Comparison of ENCODE assay signal across 17 mouse cellular contexts in genomic region chr11:88707228-88707775, GRCm38 (mm10). TPM values are rescaled to one million over a fixed set of nuclear protein-coding genes. Genes with fewer than 3 reads are reported as not detected.
A peak's percentile ranks its signal among the peaks of the same experiment; 100 is the strongest.
DNase-seq lines count a peak whose midpoint lies in the region; ATAC-seq and TF ChIP-seq lines count a peak whose summit lies in the region.
"Had no signal": no experiment of that assay in that cellular context is flagged by ENCODE, and none has a peak within 500 bp of the region (broad histone marks: within the 10 kb centered on the region; RNA-seq: fewer than 3 reads in every experiment).

No protein-coding gene starts in this region.

- peaks cover 23% of the 10 kb centered on the region for H3K36me3 ChIP-seq in midbrain, embryonic 11.5 days (ENCODE audit: control insufficient read depth, insufficient read depth, low read length)
- peaks cover 22% of the 10 kb centered on the region for H3K36me3 ChIP-seq in midbrain, postnatal 0 days (ENCODE audit: insufficient read depth, low read length)
- H3K36me3 ChIP-seq in neural tube, embryonic 11.5 days (ENCODE audit: control insufficient read depth, insufficient read depth, low read length) = peaks cover 7% of the 10 kb centered on the region
- peaks cover 31% of the 10 kb centered on the region for H3K36me3 ChIP-seq in liver, postnatal 0 days (replicated peaks; ENCODE audit: insufficient read depth, low read length)

- H3K4me2 ChIP-seq in midbrain, embryonic 11.5 days = no peak overlapping the region
- no peak overlapping the region for H3K4me2 ChIP-seq in midbrain, postnatal 0 days (ENCODE audit: low read depth, low read length, poor library complexity, severe bottlenecking)
- H3K4me2 ChIP-seq in neural tube, embryonic 11.5 days (ENCODE audit: low read depth) = no peak overlapping the region
- H3K4me2 ChIP-seq in liver, postnatal 0 days (ENCODE audit: low read depth, low read length) = no peak overlapping the region
- H3K4me2 ChIP-seq: liver, embryonic 12.5 days had no signal

- TF ChIP-seq EP300 in liver, postnatal 0 days (IDR thresholded peaks at IDR 0.05; ENCODE audit: low read depth) = no peak

- peak; percentile 20 for DNase-seq in gastrocnemius, adult 2 months
- DNase-seq in gastrocnemius, adult 18-20 months (ENCODE audit: low spot score) = no peak
- DNase-seq in midbrain, embryonic 11.5 days (ENCODE audit: low spot score, missing footprints) = no peak
- no peak for DNase-seq in midbrain, postnatal 0 days (ENCODE audit: low spot score)
- peak; percentile 68 for DNase-seq in kidney, adult 9 months
- DNase-seq in neural tube, embryonic 11.5 days (ENCODE audit: low spot score) = no peak
- DNase-seq in liver, postnatal 0 days = no peak
- no peak for DNase-seq in lung, postnatal 25 days (ENCODE audit: low spot score)
- DNase-seq: adrenal gland, postnatal 14 days; cerebellum, postnatal 10 days; gastrocnemius, postnatal 25 days; lung, postnatal 10 days; right cerebral cortex, postnatal 14 days had no signal

- no peak for TF ChIP-seq CTCF in gastrocnemius, adult 2 months (IDR thresholded peaks at IDR 0.05)
- TF ChIP-seq CTCF in midbrain, postnatal 0 days (IDR thresholded peaks at IDR 0.05) = no peak
- no peak for TF ChIP-seq CTCF in liver, postnatal 0 days (IDR thresholded peaks at IDR 0.05; ENCODE audit: low read depth)

- H3K9me3 ChIP-seq in midbrain, embryonic 11.5 days (ENCODE audit: control insufficient read depth, low read length) = no peaks in the 10 kb centered on the region
- no peaks in the 10 kb centered on the region for H3K9me3 ChIP-seq in midbrain, postnatal 0 days (ENCODE audit: low read length)
- H3K9me3 ChIP-seq in neural tube, embryonic 11.5 days (ENCODE audit: control insufficient read depth, low read length) = no peaks in the 10 kb centered on the region
- no peaks in the 10 kb centered on the region for H3K9me3 ChIP-seq in liver, postnatal 0 days (ENCODE audit: low read length)
- H3K9me3 ChIP-seq: G1E; liver, embryonic 12.5 days had no signal

- no peaks in the 10 kb centered on the region for H3K27me3 ChIP-seq in midbrain, embryonic 11.5 days (ENCODE audit: control insufficient read depth, insufficient read depth, low read length)
- H3K27me3 ChIP-seq in midbrain, postnatal 0 days (ENCODE audit: insufficient read depth, low read length) = no peaks in the 10 kb centered on the region
- no peaks in the 10 kb centered on the region for H3K27me3 ChIP-seq in neural tube, embryonic 11.5 days (ENCODE audit: control insufficient read depth, insufficient read depth, low read length)
- H3K27me3 ChIP-seq in liver, postnatal 0 days (ENCODE audit: insufficient read depth, low read length) = no peaks in the 10 kb centered on the region
- H3K27me3 ChIP-seq: liver, embryonic 12.5 days had no signal

- no peak overlapping the region for H3K9ac ChIP-seq in midbrain, embryonic 11.5 days (ENCODE audit: low read length)
- H3K9ac ChIP-seq in midbrain, postnatal 0 days (replicated peaks; ENCODE audit: low read length, poor library complexity, severe bottlenecking) = no peak overlapping the region
- no peak overlapping the region for H3K9ac ChIP-seq in neural tube, embryonic 11.5 days (ENCODE audit: low read length)
- no peak overlapping the region for H3K9ac ChIP-seq in liver, postnatal 0 days (replicated peaks)
- H3K9ac ChIP-seq: liver, embryonic 12.5 days had no signal

- peaks cover 41% of the 10 kb centered on the region for H3K4me1 ChIP-seq in midbrain, embryonic 11.5 days (ENCODE audit: control insufficient read depth, insufficient read depth, low read length)
- peaks cover 3% of the 10 kb centered on the region; the same call in 1 of the 2 replicates for H3K4me1 ChIP-seq in midbrain, postnatal 0 days (ENCODE audit: insufficient read depth, low read length)
- H3K4me1 ChIP-seq in neural tube, embryonic 11.5 days (ENCODE audit: control insufficient read depth, insufficient read depth, low read length) = peaks cover 63% of the 10 kb centered on the region
- H3K4me1 ChIP-seq in liver, postnatal 0 days (ENCODE audit: insufficient read depth) = no peaks in the 10 kb centered on the region

- WGBS in midbrain, embryonic 11.5 days = 77% methylated on average over 11 of the region's 11 CpGs
- 67% methylated on average over 11 of the region's 11 CpGs for WGBS in midbrain, postnatal 0 days
- 65% methylated on average over 11 of the region's 11 CpGs for WGBS in neural tube, embryonic 11.5 days
- 77% methylated on average over 11 of the region's 11 CpGs for WGBS in liver, postnatal 0 days (ENCODE audit: insufficient replicate concordance)

- no peak for ATAC-seq in midbrain, embryonic 11.5 days (ENCODE audit: low FRiP score)
- no peak for ATAC-seq in midbrain, postnatal 0 days (ENCODE audit: low FRiP score)
- ATAC-seq in neural tube, embryonic 11.5 days (ENCODE audit: insufficient read depth, low FRiP score, low TSS enrichment) = no peak
- no peak for ATAC-seq in liver, postnatal 0 days
- ATAC-seq: forebrain, embryonic 14.5 days; liver, embryonic 12.5 days had no signal

- no peak overlapping the region for H3K4me3 ChIP-seq in gastrocnemius, adult 2 months
- no peak overlapping the region for H3K4me3 ChIP-seq in midbrain, embryonic 11.5 days (ENCODE audit: low read depth, low read length)
- H3K4me3 ChIP-seq in midbrain, postnatal 0 days (ENCODE audit: low read depth, low read length) = no peak overlapping the region
- H3K4me3 ChIP-seq in neural tube, embryonic 11.5 days (ENCODE audit: low read depth, low read length) = no peak overlapping the region
- no peak overlapping the region for H3K4me3 ChIP-seq in liver, postnatal 0 days (ENCODE audit: low read depth, low read length)
- H3K4me3 ChIP-seq: layer of hippocampus, adult 2 months; liver, embryonic 12.5 days had no signal

- intact Hi-C loops in gastrocnemius, adult 2 months (cut with DNase I) = no loop called here

- peak overlapping the region; percentile 28; the same call in 1 of the 2 replicates for H3K27ac ChIP-seq in gastrocnemius, adult 2 months
- peak overlapping the region; percentile 10; the same call in 1 of the 2 replicates for H3K27ac ChIP-seq in midbrain, embryonic 11.5 days (ENCODE audit: low read depth, low read length)
- no peak overlapping the region for H3K27ac ChIP-seq in midbrain, postnatal 0 days (ENCODE audit: low read depth, low read length)
- peak overlapping the region; percentile 27; the same call in 1 of the 2 replicates for H3K27ac ChIP-seq in neural tube, embryonic 11.5 days (ENCODE audit: low read depth, low read length)
- no peak overlapping the region for H3K27ac ChIP-seq in liver, postnatal 0 days (ENCODE audit: low read depth)
- H3K27ac ChIP-seq: layer of hippocampus, adult 2 months; liver, embryonic 12.5 days had no signal

RNA-seq across cellular contexts. Expression of gene Msi2, which starts 11.0 kb away (rescaled TPM):
- 100 to 1,000 TPM; 169 to 193 TPM for total RNA-seq in gastrocnemius, adult 2 months (2021)
- 100 to 1,000 TPM; 179 to 180 TPM for total RNA-seq in gastrocnemius, adult 18-20 months (2021)
- 25.7 and 27.0 TPM in 2 replicates for polyA plus RNA-seq in midbrain, embryonic 11.5 days (2014; fragmentation: Nextera tagmentation; extraction: Ambion mirVana)
- 133 and 142 TPM in 2 replicates for total RNA-seq in midbrain, postnatal 0 days (2014; rRNA removed)
- polyA plus RNA-seq in midbrain, postnatal 0 days (2015; fragmentation: Nextera tagmentation; extraction: Ambion mirVana) = 21.6 and 26.9 TPM in 2 replicates
- 19.7 and 20.6 TPM in 2 replicates for polyA plus RNA-seq in neural tube, embryonic 11.5 days (2014; fragmentation: Nextera tagmentation; extraction: Ambion mirVana)
- polyA plus RNA-seq in liver, postnatal 0 days (2015; fragmentation: Nextera tagmentation; extraction: Ambion mirVana) = 3.4 and 3.7 TPM in 2 replicates

Comparison
In these comparisons a context has a peak if more than half of its experiments do, and no peak if none do; other contexts are left out.
1. DNase-seq: peak in gastrocnemius, adult 2 months (single experiment) and kidney, adult 9 months (single experiment); none in gastrocnemius, adult 18-20 months (single experiment), midbrain, embryonic 11.5 days (single experiment), midbrain, postnatal 0 days (single experiment), neural tube, embryonic 11.5 days (single experiment), liver, postnatal 0 days (single experiment) and lung, postnatal 25 days (single experiment).
2. H3K27ac ChIP-seq: peak in gastrocnemius, adult 2 months (single experiment), midbrain, embryonic 11.5 days (single experiment) and neural tube, embryonic 11.5 days (single experiment); none in midbrain, postnatal 0 days (single experiment) and liver, postnatal 0 days (single experiment).